Mouse (Mus musculus): ENCODE measurements around the gene Itgal. TPM values are rescaled to one million over a fixed set of nuclear protein-coding genes. Genes with fewer than 3 reads are reported as not detected.

The Itgal gene
- total and polyA plus RNA-seq, 3 experiments, result 0.92 to 9.7 TPM; not detected in 1

GRCm38 (mm10) chr7:127358472-127358871, 62.4 kb downstream of the Itgal start:
- DNase-seq (ENCODE audit: low read depth, low spot score), result no peak
- Histone ChIP-seq H3K4me3 (ENCODE audit: control insufficient read depth in 1 of 2, insufficient read depth in 1 of 2, low read depth in 2 of 2, low read length in 2 of 2) (no peak overlapping the region), H3K9me3 (replicated peaks; ENCODE audit: insufficient read depth, low read length) (no peaks in the 10 kb centered on the region), H3K27me3 (ENCODE audit: control insufficient read depth in 1 of 2, insufficient read depth in 2 of 2, low read length in 2 of 2) (peaks cover 0 to 1% of the 10 kb centered on the region in 2 experiments; a peak in 1 of 4 replicates), H3K9ac (ENCODE audit: control insufficient read depth, low read depth, low read length, poor library complexity, severe bottlenecking) (no peak overlapping the region), H3K4me1 (ENCODE audit: control insufficient read depth in 1 of 2, insufficient read depth in 2 of 2, low read length in 2 of 2) (0 out of 4 replicates have a peak, but pooled peaks cover 0 to 2% of the 10 kb centered on the region in 2 experiments), H3K27ac (ENCODE audit: control insufficient read depth, low read depth, low read length) (no peak overlapping the region), H3K79me2 (ENCODE audit: control insufficient read depth, insufficient read depth, low read length, poor library complexity) (no peaks in the 10 kb centered on the region), H3K36me3 (ENCODE audit: control insufficient read depth in 1 of 2, insufficient read depth in 2 of 2, low read length in 2 of 2) (peaks cover 0 to 3% of the 10 kb centered on the region in 2 experiments; a peak in 1 of 4 replicates)
- TF ChIP-seq CHD1 (IDR thresholded peaks at IDR 0.05; ENCODE audit: low read depth, low read length), result no peak
- no peak for TF ChIP-seq ZNF384 (IDR thresholded peaks at IDR 0.05; ENCODE audit: low read depth, low read length)
- no peak for TF ChIP-seq TAL1 (IDR thresholded peaks at IDR 0.05; ENCODE audit: low read length)
- TF ChIP-seq ZC3H11A (IDR thresholded peaks at IDR 0.05; ENCODE audit: low read depth, low read length), result no peak
- no peak for TF ChIP-seq UBTF (IDR thresholded peaks at IDR 0.05; ENCODE audit: borderline replicate concordance, insufficient read depth, low read depth, low read length)
- no peak for TF ChIP-seq MAZ (IDR thresholded peaks at IDR 0.05; ENCODE audit: low read depth, low read length)
- no peak for TF ChIP-seq JUND (IDR thresholded peaks at IDR 0.05; ENCODE audit: low read depth, low read length)
- TF ChIP-seq KAT2A (conservative IDR thresholded peaks at IDR 0.05; ENCODE audit: low read depth, low read length), result no peak

GRCm38 (mm10) chr7:127360265-127360664, 64.2 kb downstream of the Itgal start:
- no peaks in the 10 kb centered on the region for H3K9me3 ChIP-seq (replicated peaks; ENCODE audit: insufficient read depth, low read length)
- H3K9ac ChIP-seq (ENCODE audit: control insufficient read depth, low read depth, low read length, poor library complexity, severe bottlenecking), result no peak overlapping the region
- TF ChIP-seq GABPA (IDR thresholded peaks at IDR 0.05; ENCODE audit: low read depth, low read length), result no peak
- TF ChIP-seq RAD21 (IDR thresholded peaks at IDR 0.05; ENCODE audit: low read depth, low read length), result no peak
- no peak for TF ChIP-seq ZKSCAN1 (IDR thresholded peaks at IDR 0.05; ENCODE audit: low read depth, low read length)
- no peak for TF ChIP-seq POLR2AphosphoS5 (IDR thresholded peaks at IDR 0.05; ENCODE audit: borderline replicate concordance, low read depth, low read length)
- TF ChIP-seq MXI1 (IDR thresholded peaks at IDR 0.05; ENCODE audit: low read depth, low read length), result no peak
- no peak for TF ChIP-seq EP300 (IDR thresholded peaks at IDR 0.05; ENCODE audit: low read depth in 1 of 2, low read length in 2 of 2)
- TF ChIP-seq ZC3H11A (IDR thresholded peaks at IDR 0.05; ENCODE audit: low read depth, low read length), result no peak
- TF ChIP-seq ETS1 (IDR thresholded peaks at IDR 0.05; ENCODE audit: low read depth, low read length), result no peak
- TF ChIP-seq MYB (IDR thresholded peaks at IDR 0.05; ENCODE audit: low read depth, low read length), result no peak
- no peak for TF ChIP-seq TBP (IDR thresholded peaks at IDR 0.05; ENCODE audit: low read depth, low read length)
- TF ChIP-seq USF2 (IDR thresholded peaks at IDR 0.05; ENCODE audit: borderline replicate concordance in 1 of 2, insufficient read depth in 1 of 2, low read depth in 1 of 2, low read length in 2 of 2), result no peak
- TF ChIP-seq KAT2A (conservative IDR thresholded peaks at IDR 0.05; ENCODE audit: low read depth, low read length), result no peak
- no peak for TF ChIP-seq UBTF (IDR thresholded peaks at IDR 0.05; ENCODE audit: borderline replicate concordance, insufficient read depth, low read depth, low read length)
- TF ChIP-seq CHD1 (IDR thresholded peaks at IDR 0.05; ENCODE audit: low read depth, low read length), result no peak
- no peak for TF ChIP-seq TCF12 (IDR thresholded peaks at IDR 0.05; ENCODE audit: low read depth, low read length)
- TF ChIP-seq E2F4 (IDR thresholded peaks at IDR 0.05; ENCODE audit: borderline replicate concordance, low read depth, low read length), result no peak
- no peak overlapping the region for H3K27ac ChIP-seq (ENCODE audit: control insufficient read depth, low read depth, low read length)
- H3K27me3 ChIP-seq (ENCODE audit: control insufficient read depth in 1 of 2, insufficient read depth in 2 of 2, low read length in 2 of 2), result peaks cover 0 to 1% of the 10 kb centered on the region in 2 experiments; a peak in 1 of 4 replicates
- 0 out of 4 replicates have a peak, but pooled peaks cover 0 to 2% of the 10 kb centered on the region in 2 experiments for H3K4me1 ChIP-seq (ENCODE audit: control insufficient read depth in 1 of 2, insufficient read depth in 2 of 2, low read length in 2 of 2)
- H3K79me2 ChIP-seq (ENCODE audit: control insufficient read depth, insufficient read depth, low read length, poor library complexity), result no peaks in the 10 kb centered on the region
- DNase-seq (ENCODE audit: low read depth, low spot score), result no peak
- H3K36me3 ChIP-seq (ENCODE audit: control insufficient read depth in 1 of 2, insufficient read depth in 2 of 2, low read length in 2 of 2), result peaks cover 0 to 3% of the 10 kb centered on the region in 2 experiments; a peak in 1 of 4 replicates
- H3K4me3 ChIP-seq (ENCODE audit: control insufficient read depth in 1 of 2, insufficient read depth in 1 of 2, low read depth in 2 of 2, low read length in 2 of 2), result no peak overlapping the region

Data from MEL (cell line).